Comparison of ENCODE assay signal across 16 mouse cellular contexts in genomic region chr10:17034892-17035775, GRCm38 (mm10).
DNase-seq lines count a peak whose midpoint lies in the region; ATAC-seq lines count a peak whose summit lies in the region.
"Had no signal": no experiment of that assay in that cellular context is flagged by ENCODE, and none has a peak within 500 bp of the region (broad histone marks: within the 10 kb centered on the region; RNA-seq: fewer than 3 reads in every experiment).

No protein-coding gene starts in this region.

- H3K4me1 ChIP-seq in neural tube, embryonic 15.5 days: no peaks in the 10 kb centered on the region
- H3K4me1 ChIP-seq in liver, embryonic 11.5 days (replicated peaks; ENCODE audit: control insufficient read depth, insufficient read depth, low read length): no peaks in the 10 kb centered on the region
- H3K4me1 ChIP-seq in kidney, embryonic 14.5 days (ENCODE audit: control insufficient read depth, insufficient read depth, low read length): no peaks in the 10 kb centered on the region
- H3K4me1 ChIP-seq: forebrain, embryonic 13.5 days; kidney, embryonic 15.5 days; limb, embryonic 13.5 days had no signal

- no peaks in the 10 kb centered on the region for H3K36me3 ChIP-seq in neural tube, embryonic 15.5 days
- no peaks in the 10 kb centered on the region for H3K36me3 ChIP-seq in liver, embryonic 11.5 days (ENCODE audit: control insufficient read depth, insufficient read depth, low read length)
- no peaks in the 10 kb centered on the region for H3K36me3 ChIP-seq in kidney, embryonic 14.5 days (ENCODE audit: control insufficient read depth, insufficient read depth, low read length)
- H3K36me3 ChIP-seq: kidney, embryonic 15.5 days; limb, embryonic 13.5 days had no signal

- no peak overlapping the region for H3K4me2 ChIP-seq in neural tube, embryonic 15.5 days
- H3K4me2 ChIP-seq in liver, embryonic 11.5 days: no peak overlapping the region
- H3K4me2 ChIP-seq in kidney, embryonic 14.5 days (replicated peaks; ENCODE audit: low read depth, low read length): no peak overlapping the region
- H3K4me2 ChIP-seq: forebrain, embryonic 13.5 days; kidney, embryonic 15.5 days; limb, embryonic 13.5 days had no signal

- peak; percentile 41 for ATAC-seq in neural tube, embryonic 15.5 days (ENCODE audit: low FRiP score)
- no peak for ATAC-seq in liver, embryonic 11.5 days (replicated peaks; ENCODE audit: low FRiP score)
- ATAC-seq in kidney, embryonic 14.5 days (ENCODE audit: low FRiP score, low TSS enrichment): no peak
- ATAC-seq: forebrain, embryonic 13.5 days; hindbrain, postnatal 0 days had no signal

- no peaks in the 10 kb centered on the region for H3K27me3 ChIP-seq in neural tube, embryonic 15.5 days (replicated peaks)
- no peaks in the 10 kb centered on the region for H3K27me3 ChIP-seq in liver, embryonic 11.5 days (replicated peaks; ENCODE audit: control insufficient read depth, insufficient read depth, low read length)
- H3K27me3 ChIP-seq in kidney, embryonic 14.5 days (ENCODE audit: control insufficient read depth, insufficient read depth, low read length): no peaks in the 10 kb centered on the region
- H3K27me3 ChIP-seq: forebrain, embryonic 13.5 days; kidney, embryonic 15.5 days; limb, embryonic 13.5 days had no signal

- no peak overlapping the region for H3K4me3 ChIP-seq in neural tube, embryonic 15.5 days (replicated peaks)
- no peak overlapping the region for H3K4me3 ChIP-seq in liver, embryonic 11.5 days (ENCODE audit: low read depth, low read length)
- no peak overlapping the region for H3K4me3 ChIP-seq in kidney, embryonic 14.5 days (ENCODE audit: low read length)
- H3K4me3 ChIP-seq: forebrain, embryonic 13.5 days; kidney, embryonic 15.5 days; layer of hippocampus, adult 2 months; limb, embryonic 13.5 days had no signal

- H3K9ac ChIP-seq in neural tube, embryonic 15.5 days (replicated peaks): no peak overlapping the region
- H3K9ac ChIP-seq in liver, embryonic 11.5 days (ENCODE audit: low read depth, low read length): no peak overlapping the region
- H3K9ac ChIP-seq in kidney, embryonic 14.5 days (ENCODE audit: low read depth, low read length): no peak overlapping the region
- H3K9ac ChIP-seq: forebrain, embryonic 13.5 days; kidney, embryonic 15.5 days; limb, embryonic 13.5 days had no signal

- WGBS in neural tube, embryonic 15.5 days: 66% methylated on average over 2 of the region's 2 CpGs
- WGBS in liver, embryonic 11.5 days: 92% methylated on average over 2 of the region's 2 CpGs
- WGBS in kidney, embryonic 14.5 days: 90% methylated on average over 2 of the region's 2 CpGs

- no peaks in the 10 kb centered on the region for H3K9me3 ChIP-seq in neural tube, embryonic 15.5 days (replicated peaks)
- no peaks in the 10 kb centered on the region for H3K9me3 ChIP-seq in liver, embryonic 11.5 days (ENCODE audit: control insufficient read depth, low read length)
- no peaks in the 10 kb centered on the region for H3K9me3 ChIP-seq in kidney, embryonic 14.5 days (ENCODE audit: control insufficient read depth, low read length)
- H3K9me3 ChIP-seq: forebrain, embryonic 13.5 days; kidney, embryonic 15.5 days; limb, embryonic 13.5 days had no signal

- no peak overlapping the region for H3K27ac ChIP-seq in neural tube, embryonic 15.5 days (replicated peaks)
- no peak overlapping the region for H3K27ac ChIP-seq in liver, embryonic 11.5 days (ENCODE audit: low read depth, low read length)
- H3K27ac ChIP-seq in kidney, embryonic 14.5 days (ENCODE audit: low read depth, low read length): no peak overlapping the region
- H3K27ac ChIP-seq: forebrain, embryonic 13.5 days; hindbrain, postnatal 0 days; kidney, embryonic 15.5 days; layer of hippocampus, adult 2 months; limb, embryonic 13.5 days had no signal

- peak; percentile 64 to 89 for DNase-seq in adrenal gland, adult (ENCODE audit: inconsistent age in 2 of 2, low spot score in 1 of 2)
- DNase-seq in adrenal gland, postnatal 25 days: no peak
- DNase-seq in neural tube, embryonic 10.5 days (ENCODE audit: extremely low spot score, low spot score): no peak
- peak; percentile 29 for DNase-seq in fibroblast of lung, adult 2 months (ENCODE audit: low read depth)
- DNase-seq in liver, embryonic 11.5 days (ENCODE audit: low spot score): no peak
- no peak for DNase-seq in cerebellum, postnatal 14 days
- DNase-seq: cerebellum, adult 18-20 months; heart, postnatal 14 days; thymus, adult 18-20 months had no signal

Comparison
In these comparisons a context has a peak if more than half of its experiments do, and no peak if none do; other contexts are left out.
1. DNase-seq: peak in adrenal gland, adult (2 of 2) and fibroblast of lung, adult 2 months (single experiment); none in adrenal gland, postnatal 25 days (single experiment), neural tube, embryonic 10.5 days (single experiment), liver, embryonic 11.5 days (single experiment) and cerebellum, postnatal 14 days (0 of 2).